Mouse (Mus musculus): ENCODE data around the gene Ppil1. TPM values are rescaled to one million over a fixed set of nuclear protein-coding genes. Genes with fewer than 3 reads are reported as not detected.

Ppil1 gene
- polyA plus RNA-seq, 1 experiment from 2014 or later: 117 TPM

DNA sequence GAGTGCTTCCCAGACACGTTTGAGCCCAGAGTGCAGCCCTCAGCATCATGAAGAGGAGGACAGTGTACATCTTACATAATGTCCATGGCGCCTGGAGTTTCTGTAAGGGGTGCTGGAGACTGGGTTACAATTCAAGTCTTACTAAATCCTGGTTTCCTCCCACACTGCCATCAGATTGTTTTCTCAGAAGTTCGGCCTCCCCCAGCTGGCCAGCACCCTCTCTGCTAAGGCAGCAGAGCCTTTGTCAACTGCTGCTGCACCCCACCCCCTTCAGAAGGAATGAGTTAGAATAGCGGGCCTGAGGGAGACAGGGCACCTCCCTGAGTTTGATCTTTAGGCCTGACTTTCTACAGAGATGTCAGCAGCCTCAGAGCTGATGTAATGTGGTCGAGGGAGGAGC lies 38.2 kb upstream of the Ppil1 start:
- WGBS (ENCODE audit: insufficient replicate concordance): 62% methylated on average over 5 of the region's 5 CpGs
- no peak overlapping the region for H3K4me2 ChIP-seq
- no peak for ATAC-seq (ENCODE audit: low read depth)
- H3K36me3 ChIP-seq: peaks cover 39% of the 10 kb centered on the region
- peaks cover 25% of the 10 kb centered on the region for H3K4me1 ChIP-seq (replicated peaks)
- H3K9me3 ChIP-seq (replicated peaks): no peaks in the 10 kb centered on the region
- H3K27ac ChIP-seq: no peak overlapping the region
- peaks cover 16% of the 10 kb centered on the region; the same call in 1 of the 2 replicates for H3K27me3 ChIP-seq
- DNase-seq: no peak
- no peak overlapping the region for H3K9ac ChIP-seq
- no peak overlapping the region for H3K4me3 ChIP-seq (replicated peaks)

DNA sequence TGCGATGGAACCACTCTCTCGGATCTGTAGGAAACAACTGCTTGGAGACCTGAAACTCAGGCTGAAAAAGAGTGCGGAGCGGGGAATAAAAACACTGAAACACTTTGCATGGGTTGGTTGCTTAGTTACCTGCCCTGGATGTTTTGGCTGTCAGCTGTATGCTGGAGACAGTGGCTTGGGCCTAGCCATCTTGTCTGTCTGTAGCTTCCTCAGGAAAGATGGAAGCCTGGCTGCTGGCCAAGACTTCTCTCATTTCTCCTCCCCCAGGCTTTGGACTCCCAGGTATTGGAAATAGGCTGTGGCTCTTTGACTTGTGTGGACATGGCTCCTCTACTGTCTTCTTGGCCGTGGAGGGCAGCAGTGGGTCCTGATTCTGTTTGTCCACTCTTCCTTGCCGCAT lies 37.4 kb upstream of the Ppil1 start:
- Histone ChIP-seq H3K4me3 (replicated peaks) (no peak overlapping the region), H3K27me3 (peaks cover 16% of the 10 kb centered on the region; the same call in 1 of the 2 replicates), H3K9ac (no peak overlapping the region), H3K4me1 (replicated peaks) (peaks cover 25% of the 10 kb centered on the region), H3K27ac (no peak overlapping the region), H3K4me2 (no peak overlapping the region), H3K9me3 (replicated peaks) (no peaks in the 10 kb centered on the region), H3K36me3 (peaks cover 44% of the 10 kb centered on the region)
- DNase-seq (no peak), ATAC-seq (ENCODE audit: low read depth) (no peak)
- 87% methylated on average over 6 of the region's 6 CpGs for WGBS (ENCODE audit: insufficient replicate concordance)

DNA sequence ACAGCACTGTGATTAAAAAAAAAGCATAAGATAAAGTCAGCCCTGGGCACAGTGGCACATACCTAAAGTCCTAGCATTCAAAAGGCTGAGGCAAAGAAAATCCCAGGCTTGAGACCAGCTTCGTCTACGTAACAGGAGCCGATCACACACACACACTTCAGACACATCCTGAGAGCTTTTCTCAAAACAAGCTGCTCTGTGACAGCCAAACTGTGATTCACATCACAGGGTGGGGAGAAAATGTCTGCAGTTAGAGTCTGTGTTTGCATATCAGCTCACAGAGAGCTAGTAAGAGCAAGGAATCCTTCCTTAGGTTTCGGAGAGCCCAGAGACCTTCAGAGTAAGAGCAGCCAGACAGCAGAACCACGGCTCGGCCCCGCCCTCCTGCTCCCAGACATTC lies 36.9 kb upstream of the Ppil1 start:
- Histone ChIP-seq H3K27ac (no peak overlapping the region), H3K36me3 (peaks cover 44% of the 10 kb centered on the region), H3K4me1 (replicated peaks) (peaks cover 25% of the 10 kb centered on the region), H3K4me2 (no peak overlapping the region), H3K9me3 (replicated peaks) (no peaks in the 10 kb centered on the region), H3K9ac (no peak overlapping the region), H3K4me3 (replicated peaks) (no peak overlapping the region), H3K27me3 (peaks cover 15% of the 10 kb centered on the region; the same call in 1 of the 2 replicates)
- ATAC-seq (ENCODE audit: low read depth) (no peak), DNase-seq (no peak)
- WGBS (ENCODE audit: insufficient replicate concordance): 89% methylated on average over 7 of the region's 7 CpGs

DNA sequence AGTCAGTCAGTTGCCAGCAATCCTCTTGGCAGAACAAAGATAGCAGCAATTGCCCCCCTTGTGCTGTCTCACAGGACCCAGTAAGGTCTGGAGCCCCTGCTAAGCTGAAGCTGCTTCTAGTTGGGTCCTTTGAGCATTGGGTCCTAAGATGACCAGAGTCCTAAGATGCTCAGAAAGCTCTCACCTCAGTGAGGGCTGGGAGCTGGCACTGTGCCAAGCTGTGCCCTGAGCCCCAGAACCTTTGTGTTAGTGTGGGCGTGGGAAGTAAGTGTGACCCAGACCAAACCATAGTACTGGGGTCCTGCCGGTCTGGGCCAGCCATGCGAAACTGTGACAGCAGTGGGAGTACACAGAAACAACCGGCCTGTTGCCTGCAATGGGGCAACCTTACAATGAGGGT lies 35.3 kb upstream of the Ppil1 start:
- 88% methylated on average over 4 of the region's 4 CpGs for WGBS (ENCODE audit: insufficient replicate concordance)
- ATAC-seq (ENCODE audit: low read depth) (no peak), DNase-seq (no peak)
- Histone ChIP-seq H3K9me3 (replicated peaks) (no peaks in the 10 kb centered on the region), H3K4me2 (no peak overlapping the region), H3K36me3 (peaks cover 49% of the 10 kb centered on the region), H3K4me3 (replicated peaks) (no peak overlapping the region), H3K27me3 (no peaks in the 10 kb centered on the region), H3K9ac (no peak overlapping the region), H3K27ac (no peak overlapping the region), H3K4me1 (replicated peaks) (peaks cover 11% of the 10 kb centered on the region)

DNA sequence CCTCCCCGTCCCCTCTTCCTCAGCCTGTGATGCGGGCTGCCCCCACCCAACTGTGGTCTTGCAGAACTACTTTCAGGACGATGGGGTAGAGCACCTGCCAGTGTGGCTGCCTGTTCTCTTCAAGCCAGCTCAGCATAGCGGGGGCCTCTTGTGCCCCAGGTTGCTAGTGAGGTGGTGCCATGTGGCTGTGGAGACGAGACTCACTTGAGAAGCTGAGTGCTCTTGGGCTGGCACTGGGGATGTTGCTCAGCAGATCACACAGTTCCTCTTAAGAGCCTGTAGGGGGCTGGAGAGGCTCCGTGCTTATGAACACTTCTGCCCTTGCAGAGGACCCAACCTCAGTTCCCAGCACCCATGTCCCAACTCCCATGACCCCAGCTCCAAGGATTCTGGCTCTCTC lies 33.8 kb upstream of the Ppil1 start:
- Histone ChIP-seq H3K4me2 (no peak overlapping the region), H3K4me3 (replicated peaks) (no peak overlapping the region), H3K9ac (no peak overlapping the region), H3K36me3 (peaks cover 55% of the 10 kb centered on the region), H3K9me3 (replicated peaks) (no peaks in the 10 kb centered on the region), H3K4me1 (replicated peaks) (peaks cover 9% of the 10 kb centered on the region; the same call in 1 of the 2 replicates), H3K27me3 (no peaks in the 10 kb centered on the region), H3K27ac (no peak overlapping the region)
- no peak for ATAC-seq (ENCODE audit: low read depth)
- 71% methylated on average over 6 of the region's 6 CpGs for WGBS (ENCODE audit: insufficient replicate concordance)
- no peak for DNase-seq

DNA sequence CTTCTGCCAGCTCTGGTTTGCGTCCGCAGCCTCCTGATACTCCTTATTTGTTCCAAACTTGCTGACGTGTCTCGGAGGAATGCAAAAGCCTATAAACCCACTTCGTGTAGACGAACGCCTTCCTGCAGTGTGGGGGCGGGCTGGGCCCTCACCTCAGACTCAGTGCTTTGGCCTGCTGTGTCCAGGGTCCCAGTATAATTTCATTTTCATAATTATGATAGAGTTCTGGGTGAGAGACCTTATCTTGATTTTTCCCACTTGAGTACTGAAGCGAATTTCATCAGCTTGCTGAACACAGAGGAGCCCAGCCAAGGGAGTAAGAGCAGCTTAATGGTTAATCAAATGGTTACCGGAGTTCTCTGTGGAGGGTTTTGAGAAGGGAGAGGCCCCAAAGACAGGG lies 33.3 kb upstream of the Ppil1 start:
- Histone ChIP-seq H3K27me3 (no peaks in the 10 kb centered on the region), H3K9ac (no peak overlapping the region), H3K4me1 (replicated peaks) (peaks cover 9% of the 10 kb centered on the region; the same call in 1 of the 2 replicates), H3K36me3 (peaks cover 55% of the 10 kb centered on the region), H3K4me2 (no peak overlapping the region), H3K4me3 (replicated peaks) (no peak overlapping the region), H3K27ac (no peak overlapping the region), H3K9me3 (replicated peaks) (no peaks in the 10 kb centered on the region)
- no peak for ATAC-seq (ENCODE audit: low read depth)
- no peak for DNase-seq
- 83% methylated on average over 10 of the region's 10 CpGs for WGBS (ENCODE audit: insufficient replicate concordance)

DNA sequence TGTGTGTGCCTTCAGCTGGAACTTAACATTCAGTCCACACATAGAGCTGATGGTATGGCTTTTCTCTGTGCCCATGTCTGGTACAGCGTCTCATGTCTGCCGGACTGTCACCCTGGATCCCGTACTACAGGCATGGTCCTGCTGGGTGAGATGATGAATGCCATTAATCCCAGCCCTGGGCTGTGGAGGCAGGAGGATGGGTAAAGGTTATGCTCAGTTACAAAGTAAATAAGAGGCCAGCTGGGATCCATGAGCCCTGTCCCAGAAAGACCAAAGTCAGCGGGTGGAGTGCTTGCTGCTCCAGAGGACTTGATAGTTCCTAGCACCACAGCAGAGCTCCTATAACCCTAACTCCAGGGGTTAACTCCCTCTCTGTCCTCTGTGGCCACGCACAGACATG lies 31.8 kb upstream of the Ppil1 start:
- H3K27ac ChIP-seq: peak overlapping the region; percentile 34; the same call in 1 of the 2 replicates

DNA sequence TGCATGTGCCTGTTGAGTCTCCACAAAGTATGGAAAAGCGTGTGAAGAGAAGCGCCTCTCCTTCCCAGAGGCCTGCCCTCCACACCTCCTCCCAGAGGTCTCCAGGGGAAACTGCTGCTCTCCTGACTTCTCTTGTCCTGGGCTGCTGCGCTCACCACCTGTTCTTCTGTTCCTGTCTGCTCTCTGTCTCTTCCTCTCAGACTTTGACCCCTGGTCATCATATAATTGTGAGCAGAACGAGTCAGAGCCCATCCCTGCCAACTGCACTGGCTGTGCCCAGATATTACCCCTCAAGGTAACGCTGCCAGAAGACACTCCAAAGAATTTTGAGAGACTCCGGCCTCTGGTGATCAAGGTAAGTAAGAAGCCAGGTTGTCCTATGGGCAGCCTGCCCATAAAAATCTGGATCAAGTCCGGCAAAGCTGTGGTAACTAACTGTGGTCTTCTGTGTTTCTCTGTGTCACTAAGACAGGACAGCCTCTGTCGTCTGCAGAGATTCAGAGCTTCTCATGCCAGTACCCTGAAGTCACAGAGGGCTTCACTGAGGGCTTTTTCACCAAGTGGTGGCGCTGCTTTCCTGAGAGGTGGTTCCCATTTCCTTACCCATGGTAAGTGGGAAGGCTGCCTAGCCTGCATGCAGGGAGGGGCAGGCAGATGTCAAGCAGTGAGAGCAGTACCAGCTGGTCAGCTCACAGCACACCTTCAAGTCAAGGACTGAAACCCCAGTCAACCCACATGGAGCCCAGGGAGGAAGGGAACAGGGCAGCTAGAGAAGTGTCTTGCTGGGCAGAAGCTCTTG lies 30.0 kb upstream of the Ppil1 start:
- H3K4me3 ChIP-seq (replicated peaks): no peak overlapping the region
- H3K36me3 ChIP-seq: peaks cover 38% of the 10 kb centered on the region
- no peak overlapping the region for H3K4me2 ChIP-seq
- H3K27me3 ChIP-seq: no peaks in the 10 kb centered on the region
- no peak for DNase-seq
- no peak for ATAC-seq (ENCODE audit: low read depth)
- H3K27ac ChIP-seq: no peak overlapping the region
- WGBS (ENCODE audit: insufficient replicate concordance): 76% methylated on average over 9 of the region's 9 CpGs
- H3K9ac ChIP-seq: no peak overlapping the region
- H3K4me1 ChIP-seq (replicated peaks): peaks cover 9% of the 10 kb centered on the region; the same call in 1 of the 2 replicates
- H3K9me3 ChIP-seq (replicated peaks): no peaks in the 10 kb centered on the region

More for the DNA sequence above, 31.8 kb upstream of the Ppil1 start:
- WGBS (ENCODE audit: insufficient replicate concordance): 77% methylated on average over 5 of the region's 5 CpGs
- DNase-seq (no peak), ATAC-seq (ENCODE audit: low read depth) (peak; percentile 58)
- Histone ChIP-seq H3K9ac (no peak overlapping the region), H3K27me3 (no peaks in the 10 kb centered on the region), H3K4me2 (no peak overlapping the region), H3K36me3 (peaks cover 51% of the 10 kb centered on the region), H3K4me1 (replicated peaks) (peaks cover 9% of the 10 kb centered on the region; the same call in 1 of the 2 replicates), H3K4me3 (replicated peaks) (no peak overlapping the region), H3K9me3 (replicated peaks) (no peaks in the 10 kb centered on the region)

DNA sequence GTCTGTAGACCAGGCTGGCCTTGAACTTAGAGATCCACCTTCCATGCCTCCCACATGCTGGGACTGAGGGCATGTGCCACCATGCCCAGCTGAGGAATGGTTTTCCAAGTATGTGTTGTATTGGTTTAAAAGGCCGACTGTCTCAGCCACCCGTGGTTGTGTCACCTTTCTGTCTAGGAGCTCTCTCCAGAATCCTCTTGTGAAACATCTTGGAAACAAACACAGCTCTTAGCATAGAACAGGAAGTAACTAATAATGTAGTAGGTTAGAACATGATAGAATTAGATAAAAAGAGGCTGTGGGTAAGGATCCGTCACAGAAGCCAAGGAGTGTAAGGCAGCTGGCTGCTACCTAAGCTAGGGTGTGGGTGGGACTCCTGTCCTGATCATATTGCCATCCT lies 29.0 kb upstream of the Ppil1 start:
- DNase-seq (no peak), ATAC-seq (ENCODE audit: low read depth) (no peak)
- peaks cover 30% of the 10 kb centered on the region for H3K36me3 ChIP-seq
- H3K9ac ChIP-seq: no peak overlapping the region
- no peak overlapping the region for H3K27ac ChIP-seq
- no peaks in the 10 kb centered on the region for H3K9me3 ChIP-seq (replicated peaks)
- H3K4me1 ChIP-seq (replicated peaks): peaks cover 9% of the 10 kb centered on the region; the same call in 1 of the 2 replicates
- no peak overlapping the region for H3K4me3 ChIP-seq (replicated peaks)
- H3K4me2 ChIP-seq: no peak overlapping the region
- 61% methylated on average over 3 of the region's 3 CpGs for WGBS (ENCODE audit: insufficient replicate concordance)
- no peaks in the 10 kb centered on the region for H3K27me3 ChIP-seq

DNA sequence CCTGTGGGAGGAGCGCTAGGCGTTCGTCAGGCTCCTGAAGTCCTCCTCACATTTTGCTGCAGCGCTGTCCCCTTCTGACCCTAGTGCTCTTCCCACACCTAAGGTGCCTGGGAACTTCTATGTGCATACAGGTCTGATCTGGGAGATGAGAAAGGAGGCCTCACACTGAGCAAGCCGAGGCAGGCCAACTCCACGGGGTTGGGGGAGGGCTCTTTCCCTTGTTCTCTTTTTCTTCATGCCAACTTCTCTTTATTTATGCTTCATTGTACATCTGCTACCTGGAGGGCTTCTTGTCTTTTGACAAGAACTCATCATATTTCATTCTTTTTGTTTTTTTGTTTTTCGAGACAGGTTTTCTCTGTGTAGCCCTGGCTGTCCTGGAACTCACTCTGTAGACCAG lies 27.8 kb upstream of the Ppil1 start:
- Histone ChIP-seq H3K36me3 (peaks cover 28% of the 10 kb centered on the region), H3K27me3 (no peaks in the 10 kb centered on the region), H3K4me2 (no peak overlapping the region), H3K9ac (no peak overlapping the region), H3K4me1 (replicated peaks) (peaks cover 9% of the 10 kb centered on the region; the same call in 1 of the 2 replicates), H3K27ac (no peak overlapping the region), H3K9me3 (replicated peaks) (no peaks in the 10 kb centered on the region), H3K4me3 (replicated peaks) (no peak overlapping the region)
- DNase-seq (no peak), ATAC-seq (ENCODE audit: low read depth) (no peak)
- 75% methylated on average over 7 of the region's 7 CpGs for WGBS (ENCODE audit: insufficient replicate concordance)

DNA sequence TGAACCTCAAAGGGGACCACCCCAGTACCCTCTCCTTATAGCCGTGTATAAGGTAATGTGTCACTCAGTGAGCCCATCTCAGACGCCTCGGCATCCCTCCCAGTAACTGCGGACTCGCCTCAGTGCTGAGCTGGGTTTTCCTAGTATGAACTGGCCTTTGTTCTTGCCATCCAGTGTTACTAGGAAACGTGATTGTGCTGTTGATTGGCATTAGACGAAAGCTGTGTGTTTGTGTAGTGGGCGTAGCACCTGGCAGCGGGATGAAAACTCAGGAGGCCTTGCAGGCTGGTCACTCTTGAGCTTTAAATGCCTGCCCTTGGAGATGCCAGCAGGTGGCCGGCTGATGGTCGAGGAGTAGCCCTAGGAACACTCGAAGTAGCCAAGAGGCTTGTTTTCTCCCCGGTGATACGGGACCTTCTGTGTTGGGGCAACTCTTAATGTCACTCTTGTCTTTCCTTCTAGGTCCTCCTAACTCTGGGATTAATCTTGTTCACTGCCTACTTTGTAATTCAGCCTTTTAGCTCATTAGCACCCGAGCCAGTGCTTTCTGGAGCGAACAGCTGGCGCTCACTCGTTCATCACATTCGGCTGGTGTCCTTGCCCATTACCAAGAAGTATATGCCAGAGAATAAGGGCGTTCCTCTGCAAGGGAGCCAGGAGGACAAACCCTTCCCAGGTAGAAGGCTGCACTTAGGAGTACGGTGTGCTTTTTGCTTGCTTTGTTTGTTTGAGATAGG lies 18.4 kb upstream of the Ppil1 start:
- no peaks in the 10 kb centered on the region for H3K27me3 ChIP-seq
- H3K27ac ChIP-seq: no peak overlapping the region
- no peak overlapping the region for H3K4me2 ChIP-seq
- H3K4me3 ChIP-seq (replicated peaks): no peak overlapping the region
- WGBS (ENCODE audit: insufficient replicate concordance): 85% methylated on average over 21 of the region's 21 CpGs
- ATAC-seq (ENCODE audit: low read depth): no peak
- H3K9me3 ChIP-seq (replicated peaks): no peaks in the 10 kb centered on the region; the same call in 1 of the 2 replicates
- no peak overlapping the region for H3K9ac ChIP-seq
- no peaks in the 10 kb centered on the region for H3K4me1 ChIP-seq (replicated peaks)
- H3K36me3 ChIP-seq: peaks cover 52% of the 10 kb centered on the region
- DNase-seq: no peak
